Mouse (Mus musculus): ENCODE measurements around the gene Mzf1. TPM values are rescaled to one million over a fixed set of nuclear protein-coding genes. Genes with fewer than 3 reads are reported as not detected.

Gene Mzf1
- polyA plus RNA-seq, 1 experiment from 2014 or later: 0.93 TPM

DNA sequence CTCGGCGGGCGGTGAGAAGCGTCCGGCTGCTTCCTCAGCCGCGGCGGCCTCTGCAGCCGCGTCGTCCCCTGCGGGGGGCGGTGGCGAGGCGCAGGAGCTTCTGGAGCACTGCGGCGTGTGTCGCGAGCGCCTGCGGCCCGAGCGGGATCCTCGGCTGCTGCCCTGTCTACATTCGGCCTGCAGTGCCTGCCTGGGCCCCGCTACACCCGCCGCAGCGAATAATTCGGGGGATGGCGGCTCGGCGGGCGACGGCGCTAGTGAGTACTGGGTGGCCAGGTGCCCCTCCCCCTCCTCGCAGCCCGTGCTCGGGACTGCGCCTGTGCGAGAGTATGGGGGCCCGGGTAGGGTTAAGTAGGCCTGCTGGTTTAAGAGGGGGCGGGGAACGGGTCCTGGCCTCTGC is 29.8 kb downstream of the Mzf1 start:
- Histone ChIP-seq H3K27me3 (ENCODE audit: control insufficient read depth, insufficient read depth, low read length) (no peaks in the 10 kb centered on the region), H3K36me3 (ENCODE audit: control insufficient read depth, insufficient read depth, low read length) (peaks cover 32% of the 10 kb centered on the region), H3K4me2 (replicated peaks; ENCODE audit: low read depth) (peak overlapping the region; percentile 85), H3K4me1 (replicated peaks; ENCODE audit: control insufficient read depth, insufficient read depth) (peaks cover 5% of the 10 kb centered on the region), H3K9ac (ENCODE audit: low read length) (peak overlapping the region; percentile 92), H3K9me3 (ENCODE audit: control insufficient read depth, low read length) (no peaks in the 10 kb centered on the region), H3K27ac (replicated peaks) (peak overlapping the region; percentile 99), H3K4me3 (ENCODE audit: low read depth, low read length) (peak overlapping the region; percentile 92)
- DNase-seq (ENCODE audit: low spot score) (peak; percentile 83), ATAC-seq (ENCODE audit: low FRiP score, low TSS enrichment) (peak; percentile 63)
- under 1% methylated on average over 38 of the region's 44 CpGs for WGBS
- TF ChIP-seq EP300 (optimal IDR thresholded peaks at IDR 0.05) (no peak), CTCF (IDR thresholded peaks at IDR 0.05; ENCODE audit: low read depth) (peak; percentile 46)

GRCm38 (mm10) chr7:13023928-13024731 is 30.4 kb downstream of the Mzf1 start:
- under 1% methylated on average over 75 of the region's 95 CpGs for WGBS
- Histone ChIP-seq H3K4me3 (ENCODE audit: low read depth, low read length) (peak overlapping the region; percentile 92), H3K27me3 (ENCODE audit: control insufficient read depth, insufficient read depth, low read length) (no peaks in the 10 kb centered on the region), H3K36me3 (ENCODE audit: control insufficient read depth, insufficient read depth, low read length) (peaks cover 25% of the 10 kb centered on the region), H3K9ac (ENCODE audit: low read length) (peak overlapping the region; percentile 92), H3K9me3 (ENCODE audit: control insufficient read depth, low read length) (no peaks in the 10 kb centered on the region), H3K27ac (replicated peaks) (peak overlapping the region; percentile 99), H3K4me2 (replicated peaks; ENCODE audit: low read depth) (peak overlapping the region; percentile 85), H3K4me1 (replicated peaks; ENCODE audit: control insufficient read depth, insufficient read depth) (peaks cover 5% of the 10 kb centered on the region)
- DNase-seq (ENCODE audit: low spot score) (peak; percentile 94), ATAC-seq (ENCODE audit: low FRiP score, low TSS enrichment) (peak; percentile 87)
- no peak for TF ChIP-seq CTCF (IDR thresholded peaks at IDR 0.05; ENCODE audit: low read depth)
- TF ChIP-seq EP300 (optimal IDR thresholded peaks at IDR 0.05): no peak

- ATAC-seq (ENCODE audit: low FRiP score, low TSS enrichment): peak; percentile 65
- peak; percentile 84 for DNase-seq (ENCODE audit: low spot score)
- peak overlapping the region; percentile 99 for H3K27ac ChIP-seq (replicated peaks)
- peaks cover 5% of the 10 kb centered on the region for H3K4me1 ChIP-seq (replicated peaks; ENCODE audit: control insufficient read depth, insufficient read depth)
- H3K4me2 ChIP-seq (replicated peaks; ENCODE audit: low read depth): peak overlapping the region; percentile 85
- peaks cover 15% of the 10 kb centered on the region for H3K36me3 ChIP-seq (ENCODE audit: control insufficient read depth, insufficient read depth, low read length)
- H3K9me3 ChIP-seq (ENCODE audit: control insufficient read depth, low read length): no peaks in the 10 kb centered on the region
- TF ChIP-seq CTCF (IDR thresholded peaks at IDR 0.05; ENCODE audit: low read depth) (no peak), EP300 (optimal IDR thresholded peaks at IDR 0.05) (no peak)
- H3K4me3 ChIP-seq (ENCODE audit: low read depth, low read length): peak overlapping the region; percentile 92
- WGBS: 5% methylated on average over 31 of the region's 31 CpGs
- peak overlapping the region; percentile 92 for H3K9ac ChIP-seq (ENCODE audit: low read length)
- H3K27me3 ChIP-seq (ENCODE audit: control insufficient read depth, insufficient read depth, low read length): no peaks in the 10 kb centered on the region
These were observed 31.6 kb downstream of the Mzf1 start for GRCm38 (mm10) chr7:13022773-13023535.

DNA sequence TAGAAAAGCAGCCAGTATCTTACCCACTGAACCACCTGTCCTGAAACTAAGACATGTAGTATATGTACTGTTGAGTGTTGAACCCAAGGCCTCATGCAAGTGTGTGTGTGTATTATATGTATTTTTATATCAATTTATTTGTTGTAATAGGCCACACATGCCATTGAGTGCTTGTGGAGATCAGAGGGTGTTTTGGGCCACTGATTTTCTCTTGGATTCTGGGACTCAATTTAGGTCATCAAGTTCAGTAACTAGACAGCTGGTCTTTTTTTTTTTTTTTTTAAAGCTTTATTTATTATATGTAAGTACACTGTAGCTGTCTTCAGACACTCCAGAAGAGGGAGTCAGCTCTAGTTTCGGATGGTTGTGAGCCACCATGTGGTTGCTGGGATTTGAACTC is 39.3 kb downstream of the Mzf1 start:
- H3K27me3 ChIP-seq (ENCODE audit: control insufficient read depth, insufficient read depth, low read length): no peaks in the 10 kb centered on the region
- H3K27ac ChIP-seq (replicated peaks): no peak overlapping the region
- DNase-seq (ENCODE audit: low spot score) (no peak), ATAC-seq (ENCODE audit: low FRiP score, low TSS enrichment) (no peak)
- no peaks in the 10 kb centered on the region for H3K36me3 ChIP-seq (ENCODE audit: control insufficient read depth, insufficient read depth, low read length)
- no peaks in the 10 kb centered on the region for H3K4me1 ChIP-seq (replicated peaks; ENCODE audit: control insufficient read depth, insufficient read depth)
- H3K4me2 ChIP-seq (replicated peaks; ENCODE audit: low read depth): no peak overlapping the region
- no peaks in the 10 kb centered on the region for H3K9me3 ChIP-seq (ENCODE audit: control insufficient read depth, low read length)
- TF ChIP-seq EP300 (optimal IDR thresholded peaks at IDR 0.05) (no peak), CTCF (IDR thresholded peaks at IDR 0.05; ENCODE audit: low read depth) (no peak)
- WGBS: 90% methylated on average over 1 of the region's 1 CpGs
- H3K9ac ChIP-seq (ENCODE audit: low read length): no peak overlapping the region
- no peak overlapping the region for H3K4me3 ChIP-seq (ENCODE audit: low read depth, low read length)

- Histone ChIP-seq H3K4me1 (replicated peaks; ENCODE audit: control insufficient read depth, insufficient read depth) (no peaks in the 10 kb centered on the region), H3K27ac (replicated peaks) (no peak overlapping the region), H3K36me3 (ENCODE audit: control insufficient read depth, insufficient read depth, low read length) (no peaks in the 10 kb centered on the region), H3K27me3 (ENCODE audit: control insufficient read depth, insufficient read depth, low read length) (no peaks in the 10 kb centered on the region), H3K4me3 (ENCODE audit: low read depth, low read length) (no peak overlapping the region), H3K9ac (ENCODE audit: low read length) (no peak overlapping the region), H3K9me3 (ENCODE audit: control insufficient read depth, low read length) (no peaks in the 10 kb centered on the region), H3K4me2 (replicated peaks; ENCODE audit: low read depth) (no peak overlapping the region)
- ATAC-seq (ENCODE audit: low FRiP score, low TSS enrichment): no peak
- WGBS: 41% methylated on average over 6 of the region's 6 CpGs
- no peak for DNase-seq (ENCODE audit: low spot score)
- TF ChIP-seq CTCF (IDR thresholded peaks at IDR 0.05; ENCODE audit: low read depth): no peak
- no peak for TF ChIP-seq EP300 (optimal IDR thresholded peaks at IDR 0.05)
These were observed 40.2 kb downstream of the Mzf1 start for GRCm38 (mm10) chr7:13014275-13014839.
